In the genomic region with DNA sequence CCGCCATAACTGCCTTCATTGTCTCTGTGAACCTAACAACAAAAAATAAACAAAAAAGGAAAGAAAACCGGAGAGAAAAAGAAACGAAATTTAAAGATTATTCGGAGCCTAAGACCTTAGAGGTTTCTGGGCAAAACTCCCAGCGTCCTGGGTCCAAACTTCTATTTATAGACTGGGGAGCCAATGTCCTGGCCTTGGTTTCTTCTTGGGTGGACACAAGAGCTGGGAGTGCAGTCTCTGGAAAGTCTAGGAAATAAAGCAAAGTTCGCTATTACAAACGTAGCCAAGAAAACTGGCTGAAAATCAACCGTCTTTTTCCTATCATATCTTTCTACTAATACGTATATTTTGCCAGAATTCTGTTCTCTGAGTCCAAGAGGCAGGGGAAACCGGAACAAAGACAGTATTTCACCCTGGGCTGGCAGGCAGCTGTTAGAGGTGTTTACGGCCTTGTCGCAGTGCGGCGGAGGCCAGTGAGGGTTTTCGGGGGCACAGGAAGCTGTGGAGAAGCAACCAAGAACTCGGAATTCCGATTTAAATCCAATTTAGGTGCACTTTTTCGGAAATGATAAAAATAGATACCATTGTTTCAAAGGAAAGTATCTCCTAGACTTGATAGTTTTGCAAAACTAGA, we compare ENCODE assay signal across 13 mouse cellular contexts. TPM values are rescaled to one million over a fixed set of nuclear protein-coding genes. Genes with fewer than 3 reads are reported as not detected.
A peak's percentile ranks its signal among the peaks of the same experiment; 100 is the strongest.
DNase-seq lines count a peak whose midpoint lies in the region; ATAC-seq and TF ChIP-seq lines count a peak whose summit lies in the region.
"Had no signal": no experiment of that assay in that cellular context is flagged by ENCODE, and none has a peak within 500 bp of the region (broad histone marks: within the 10 kb centered on the region; RNA-seq: fewer than 3 reads in every experiment).

No protein-coding gene starts in this region.

- no peaks in the 10 kb centered on the region for H3K36me3 ChIP-seq in kidney, embryonic 14.5 days (ENCODE audit: control insufficient read depth, insufficient read depth, low read length)
- H3K36me3 ChIP-seq in kidney, postnatal 0 days (ENCODE audit: insufficient read depth, low read length): no peaks in the 10 kb centered on the region
- no peaks in the 10 kb centered on the region for H3K36me3 ChIP-seq in stomach, postnatal 0 days (ENCODE audit: control insufficient read depth, insufficient read depth, low read length)
- H3K36me3 ChIP-seq in heart, embryonic 10.5 days: no peaks in the 10 kb centered on the region
- H3K36me3 ChIP-seq: heart, embryonic 12.5 days; liver, embryonic 15.5 days had no signal

- TF ChIP-seq CTCF in kidney, postnatal 0 days (IDR thresholded peaks at IDR 0.05; ENCODE audit: low read depth): no peak
- TF ChIP-seq CTCF in stomach, postnatal 0 days (IDR thresholded peaks at IDR 0.05; ENCODE audit: low read depth): no peak

- H3K4me3 ChIP-seq in kidney, embryonic 14.5 days (ENCODE audit: low read length): peak overlapping the region; percentile 66
- peak overlapping the region; percentile 73 for H3K4me3 ChIP-seq in kidney, postnatal 0 days (replicated peaks; ENCODE audit: low read depth, low read length)
- peak overlapping the region; percentile 1; the same call in 1 of the 2 replicates for H3K4me3 ChIP-seq in stomach, postnatal 0 days (ENCODE audit: low read depth, low read length)
- H3K4me3 ChIP-seq in heart, embryonic 10.5 days: no peak overlapping the region
- H3K4me3 ChIP-seq: heart, embryonic 12.5 days; left cerebral cortex, adult 2 months; liver, embryonic 15.5 days had no signal

- H3K9me3 ChIP-seq in kidney, embryonic 14.5 days (ENCODE audit: control insufficient read depth, low read length): no peaks in the 10 kb centered on the region
- H3K9me3 ChIP-seq in kidney, postnatal 0 days (replicated peaks; ENCODE audit: low read length): no peaks in the 10 kb centered on the region
- H3K9me3 ChIP-seq in stomach, postnatal 0 days (ENCODE audit: control insufficient read depth, low read length): no peaks in the 10 kb centered on the region
- no peaks in the 10 kb centered on the region for H3K9me3 ChIP-seq in heart, embryonic 10.5 days
- H3K9me3 ChIP-seq: heart, embryonic 12.5 days; liver, embryonic 15.5 days had no signal

- peak overlapping the region; percentile 93 for H3K9ac ChIP-seq in kidney, embryonic 14.5 days (ENCODE audit: low read depth, low read length)
- peak overlapping the region; percentile 92 for H3K9ac ChIP-seq in kidney, postnatal 0 days (ENCODE audit: low read depth, low read length)
- no peak overlapping the region for H3K9ac ChIP-seq in stomach, postnatal 0 days (ENCODE audit: low read length)
- H3K9ac ChIP-seq: heart, embryonic 12.5 days; liver, embryonic 15.5 days had no signal

- ATAC-seq in kidney, embryonic 14.5 days (ENCODE audit: low FRiP score, low TSS enrichment): no peak
- ATAC-seq in kidney, postnatal 0 days (replicated peaks; ENCODE audit: low FRiP score, low read depth): no peak
- no peak for ATAC-seq in stomach, postnatal 0 days (ENCODE audit: low FRiP score, low TSS enrichment)

- 2% methylated on average over 18 of the region's 18 CpGs for WGBS in kidney, embryonic 14.5 days
- WGBS in kidney, postnatal 0 days: 4% methylated on average over 18 of the region's 18 CpGs
- 16% methylated on average over 18 of the region's 18 CpGs for WGBS in stomach, postnatal 0 days
- WGBS in heart, embryonic 10.5 days: 4% methylated on average over 18 of the region's 18 CpGs

- DNase-seq in adrenal gland, adult 2 months: peak; percentile 43
- DNase-seq in adrenal gland, postnatal 25 days: no peak
- DNase-seq in kidney, adult 9 months: no peak
- DNase-seq in kidney, postnatal 0 days (ENCODE audit: low spot score): no peak
- no peak for DNase-seq in stomach, postnatal 0 days (ENCODE audit: low spot score)
- no peak for DNase-seq in lung, postnatal 14 days
- DNase-seq in heart, embryonic 10.5 days (ENCODE audit: low spot score): no peak
- DNase-seq: thymus, adult 18-20 months had no signal

- H3K27ac ChIP-seq in kidney, embryonic 14.5 days (ENCODE audit: low read depth, low read length): peak overlapping the region; percentile 89
- peak overlapping the region; percentile 96 for H3K27ac ChIP-seq in kidney, postnatal 0 days
- H3K27ac ChIP-seq in stomach, postnatal 0 days (replicated peaks): no peak overlapping the region
- no peak overlapping the region for H3K27ac ChIP-seq in heart, embryonic 10.5 days
- H3K27ac ChIP-seq: left cerebral cortex, adult 2 months; liver, embryonic 15.5 days; macrophage had no signal

- no peaks in the 10 kb centered on the region for H3K27me3 ChIP-seq in kidney, embryonic 14.5 days (ENCODE audit: control insufficient read depth, insufficient read depth, low read length)
- no peaks in the 10 kb centered on the region for H3K27me3 ChIP-seq in kidney, postnatal 0 days (ENCODE audit: insufficient read depth, low read length)
- H3K27me3 ChIP-seq in stomach, postnatal 0 days (ENCODE audit: control insufficient read depth, insufficient read depth, low read length): peaks cover 28% of the 10 kb centered on the region; the same call in 1 of the 2 replicates
- H3K27me3 ChIP-seq in heart, embryonic 10.5 days (ENCODE audit: insufficient read depth, poor library complexity, severe bottlenecking): peaks cover 100% of the 10 kb centered on the region

- peaks cover 36% of the 10 kb centered on the region for H3K4me1 ChIP-seq in kidney, embryonic 14.5 days (ENCODE audit: control insufficient read depth, insufficient read depth, low read length)
- peaks cover 28% of the 10 kb centered on the region for H3K4me1 ChIP-seq in kidney, postnatal 0 days (replicated peaks; ENCODE audit: insufficient read depth, low read length)
- no peaks in the 10 kb centered on the region for H3K4me1 ChIP-seq in stomach, postnatal 0 days (replicated peaks; ENCODE audit: control insufficient read depth, insufficient read depth)
- H3K4me1 ChIP-seq in heart, embryonic 10.5 days: peaks cover 13% of the 10 kb centered on the region

- peak overlapping the region; percentile 69 for H3K4me2 ChIP-seq in kidney, embryonic 14.5 days (replicated peaks; ENCODE audit: low read depth, low read length)
- peak overlapping the region; percentile 81 for H3K4me2 ChIP-seq in kidney, postnatal 0 days (ENCODE audit: low read length)
- no peak overlapping the region for H3K4me2 ChIP-seq in stomach, postnatal 0 days (replicated peaks; ENCODE audit: low read depth)
- H3K4me2 ChIP-seq: heart, embryonic 12.5 days; liver, embryonic 15.5 days had no signal

- TF ChIP-seq EP300 in stomach, postnatal 0 days (optimal IDR thresholded peaks at IDR 0.05): no peak

RNA-seq across cellular contexts. Expression of a gene that starts 2.5 kb away (rescaled TPM):
- 10 to 100 TPM; 16.7 to 19.3 TPM for total RNA-seq in adrenal gland, adult 2 months (2021)
- 72.3 and 92.5 TPM in 2 replicates for polyA plus RNA-seq in adrenal gland, adult 2 months (2012; rRNA removed)
- total RNA-seq in adrenal gland, postnatal 25 days (2021): 27.8 and 34.1 TPM in 2 replicates
- polyA plus RNA-seq in kidney, embryonic 14.5 days (2014; fragmentation: Nextera tagmentation; extraction: Ambion mirVana): 6.3 and 18.7 TPM in 2 replicates
- polyA plus RNA-seq in kidney, postnatal 0 days (2015; fragmentation: Nextera tagmentation; extraction: Ambion mirVana): 3.3 and 4.4 TPM in 2 replicates
- polyA plus RNA-seq in stomach, postnatal 0 days (2015; fragmentation: Nextera tagmentation; extraction: Ambion mirVana): 0.08 and 0.19 TPM in 2 replicates
- polyA plus RNA-seq in heart, embryonic 10.5 days (2016; fragmentation: Nextera tagmentation; extraction: Ambion mirVana): 0.29 TPM in 1 of 2 replicates, not detected in the other
- total RNA-seq: left cerebral cortex, adult 2 months had no signal
- polyA plus RNA-seq: liver, embryonic 15.5 days; macrophage had no signal

RNA-seq across cellular contexts. Expression of a gene that starts 2.5 kb away (rescaled TPM):
- total RNA-seq in adrenal gland, adult 2 months (2021): 1 to 10 TPM in 1 of 2 experiments, under 1 TPM in 1; 0.62 to 1.0 TPM
- 10.6 and 11.1 TPM in 2 replicates for polyA plus RNA-seq in adrenal gland, adult 2 months (2012; rRNA removed)
- total RNA-seq in adrenal gland, postnatal 25 days (2021): 0.73 and 2.6 TPM in 2 replicates
- 12.3 and 12.6 TPM in 2 replicates for polyA plus RNA-seq in kidney, embryonic 14.5 days (2014; fragmentation: Nextera tagmentation; extraction: Ambion mirVana)
- 7.9 and 8.0 TPM in 2 replicates for polyA plus RNA-seq in kidney, postnatal 0 days (2015; fragmentation: Nextera tagmentation; extraction: Ambion mirVana)
- polyA plus RNA-seq in stomach, postnatal 0 days (2015; fragmentation: Nextera tagmentation; extraction: Ambion mirVana): 1.3 and 1.5 TPM in 2 replicates
- 0.73 and 2.9 TPM in 2 replicates for polyA plus RNA-seq in heart, embryonic 10.5 days (2016; fragmentation: Nextera tagmentation; extraction: Ambion mirVana)
- total RNA-seq: left cerebral cortex, adult 2 months had no signal
- polyA plus RNA-seq: liver, embryonic 15.5 days; macrophage had no signal

RNA-seq across cellular contexts. Expression of a gene that starts 9.9 kb away (rescaled TPM):
- 10 to 100 TPM; 27.9 to 34.7 TPM for total RNA-seq in adrenal gland, adult 2 months (2021)
- polyA plus RNA-seq in adrenal gland, adult 2 months (2012; rRNA removed): 19.7 and 52.7 TPM in 2 replicates
- 27.2 and 33.9 TPM in 2 replicates for total RNA-seq in adrenal gland, postnatal 25 days (2021)
- 45.0 and 45.2 TPM in 2 replicates for polyA plus RNA-seq in kidney, embryonic 14.5 days (2014; fragmentation: Nextera tagmentation; extraction: Ambion mirVana)
- 73.4 and 76.7 TPM in 2 replicates for polyA plus RNA-seq in kidney, postnatal 0 days (2015; fragmentation: Nextera tagmentation; extraction: Ambion mirVana)
- polyA plus RNA-seq in stomach, postnatal 0 days (2015; fragmentation: Nextera tagmentation; extraction: Ambion mirVana): 1.3 TPM in 2 replicates
- polyA plus RNA-seq in heart, embryonic 10.5 days (2016; fragmentation: Nextera tagmentation; extraction: Ambion mirVana): 0.09 and 1.3 TPM in 2 replicates
- total RNA-seq: left cerebral cortex, adult 2 months had no signal
- polyA plus RNA-seq: macrophage had no signal

RNA-seq across cellular contexts. Expression of a gene that starts 12.3 kb away (rescaled TPM):
- 1 to 10 TPM; 1.3 to 2.5 TPM for total RNA-seq in adrenal gland, adult 2 months (2021)
- 1.3 and 2.7 TPM in 2 replicates for polyA plus RNA-seq in adrenal gland, adult 2 months (2012; rRNA removed)
- 3.3 and 3.6 TPM in 2 replicates for total RNA-seq in adrenal gland, postnatal 25 days (2021)
- 2.3 and 4.0 TPM in 2 replicates for polyA plus RNA-seq in kidney, embryonic 14.5 days (2014; fragmentation: Nextera tagmentation; extraction: Ambion mirVana)
- polyA plus RNA-seq in kidney, postnatal 0 days (2015; fragmentation: Nextera tagmentation; extraction: Ambion mirVana): 1.1 and 1.3 TPM in 2 replicates
- not detected in 2 replicates for polyA plus RNA-seq in stomach, postnatal 0 days (2015; fragmentation: Nextera tagmentation; extraction: Ambion mirVana)
- polyA plus RNA-seq in heart, embryonic 10.5 days (2016; fragmentation: Nextera tagmentation; extraction: Ambion mirVana): 0.07 and 0.35 TPM in 2 replicates
- total RNA-seq: left cerebral cortex, adult 2 months had no signal
- polyA plus RNA-seq: heart, embryonic 12.5 days; liver, embryonic 15.5 days; macrophage had no signal

RNA-seq across cellular contexts. Expression of a gene that starts 16.7 kb away (rescaled TPM):
- total RNA-seq in adrenal gland, adult 2 months (2021): 1 to 10 TPM; 3.3 to 7.8 TPM
- 6.5 and 9.0 TPM in 2 replicates for polyA plus RNA-seq in adrenal gland, adult 2 months (2012; rRNA removed)
- total RNA-seq in adrenal gland, postnatal 25 days (2021): 3.7 and 5.2 TPM in 2 replicates
- 36.2 and 47.9 TPM in 2 replicates for polyA plus RNA-seq in kidney, embryonic 14.5 days (2014; fragmentation: Nextera tagmentation; extraction: Ambion mirVana)
- 57.8 and 67.0 TPM in 2 replicates for polyA plus RNA-seq in kidney, postnatal 0 days (2015; fragmentation: Nextera tagmentation; extraction: Ambion mirVana)
- 0.31 and 0.34 TPM in 2 replicates for polyA plus RNA-seq in stomach, postnatal 0 days (2015; fragmentation: Nextera tagmentation; extraction: Ambion mirVana)
- 3.0 TPM in 1 of 2 replicates, not detected in the other for polyA plus RNA-seq in heart, embryonic 10.5 days (2016; fragmentation: Nextera tagmentation; extraction: Ambion mirVana)
- total RNA-seq: left cerebral cortex, adult 2 months had no signal
- polyA plus RNA-seq: liver, embryonic 15.5 days; macrophage had no signal

Comparison
In these comparisons a context has a peak if more than half of its experiments do, and no peak if none do; other contexts are left out.
1. H3K27ac ChIP-seq: peak in kidney, embryonic 14.5 days (single experiment) and kidney, postnatal 0 days (single experiment); none in stomach, postnatal 0 days (single experiment) and heart, embryonic 10.5 days (single experiment).